Mouse (Mus musculus) MEL (cell line): ENCODE data around the gene Abcc1. TPM values are rescaled to one million over a fixed set of nuclear protein-coding genes. Genes with fewer than 3 reads are reported as not detected.

Experiments used
- DNase-seq: peaks from one replicate; pipeline ENCODE4 v3.0.0; 2011; ENCODE audit warnings: low read depth, low spot score
- H3K27ac ChIP-seq: 2 replicates; pipeline ENCODE4 v1.5.1; 2012; ENCODE audit warnings: low read depth, mild to moderate bottlenecking, control low read depth, low read length, moderate library complexity; ENCODE audit not compliant: control insufficient read depth
- H3K27me3 ChIP-seq, 2 experiments: fragments of 150-350 bp in 1 of 2; sonication (generic) in 1 of 2; 2 replicates each; pipeline ENCODE4 v1.6.1; 2012; ENCODE audit warnings: low read length in 2 of 2, mild to moderate bottlenecking in 2 of 2, improper control_type of control experiment in 1 of 2, moderate library complexity in 1 of 2; ENCODE audit not compliant: insufficient read depth in 2 of 2, control insufficient read depth in 1 of 2
- H3K36me3 ChIP-seq, 2 experiments: 2 replicates each; pipeline ENCODE4 v1.6.1; 2012 to 2014; ENCODE audit warnings: low read length in 2 of 2, improper control_type of control experiment in 1 of 2, inconsistent platforms in 1 of 2, mild to moderate bottlenecking in 1 of 2; ENCODE audit not compliant: insufficient read depth in 2 of 2, control insufficient read depth in 1 of 2
- H3K4me1 ChIP-seq, 2 experiments: fragments of 150-350 bp in 1 of 2; sonication (generic) in 1 of 2; 2 replicates each; pipeline ENCODE4 v1.6.1; 2012; ENCODE audit warnings: low read length in 2 of 2, improper control_type of control experiment in 1 of 2, mild to moderate bottlenecking in 1 of 2; ENCODE audit not compliant: insufficient read depth in 2 of 2, control insufficient read depth in 1 of 2
- H3K4me3 ChIP-seq, 2 experiments: fragments of 150-350 bp in 1 of 2; sonication (generic) in 1 of 2; 2 replicates each; pipeline ENCODE4 v1.5.1; 2012; ENCODE audit warnings: low read depth in 2 of 2, low read length in 2 of 2, mild to moderate bottlenecking in 2 of 2, moderate library complexity in 2 of 2, control low read depth in 1 of 2, improper control_type of control experiment in 1 of 2; ENCODE audit not compliant: control insufficient read depth in 1 of 2, insufficient read depth in 1 of 2
- H3K79me2 ChIP-seq: 2 replicates; pipeline ENCODE4 v1.6.1; 2012; ENCODE audit warnings: mild to moderate bottlenecking, low read length, moderate library complexity; ENCODE audit not compliant: control insufficient read depth, poor library complexity, insufficient read depth
- H3K9ac ChIP-seq: 2 replicates; pipeline ENCODE4 v1.6.1; 2012; ENCODE audit warnings: low read depth, mild to moderate bottlenecking, control low read depth, low read length, moderate library complexity; ENCODE audit not compliant: control insufficient read depth, poor library complexity, severe bottlenecking
- H3K9me3 ChIP-seq: fragments of 150-350 bp; sonication (generic); replicated peaks from 2 replicates; pipeline ENCODE4 v1.6.1; 2012; ENCODE audit warnings: mild to moderate bottlenecking, low read length, improper control_type of control experiment, moderate library complexity; ENCODE audit not compliant: insufficient read depth
- CHD1 ChIP-seq: IDR thresholded peaks from 2 replicates; pipeline ENCODE4 v1.6.1; 2012; ENCODE audit warnings: low read depth, mild to moderate bottlenecking, inconsistent platforms, low read length, improper control_type of control experiment
- CHD2 ChIP-seq: IDR thresholded peaks from 2 replicates; pipeline ENCODE4 v1.6.1; 2011; ENCODE audit warnings: low read length, improper control_type of control experiment
- EP300 ChIP-seq, 2 experiments: IDR thresholded peaks; 2 replicates each; pipeline ENCODE4 v1.6.1; 2011; ENCODE audit warnings: improper control_type of control experiment in 2 of 2, low read length in 2 of 2, low read depth in 1 of 2, mild to moderate bottlenecking in 1 of 2
- ETS1 ChIP-seq: IDR thresholded peaks from 2 replicates; pipeline ENCODE4 v1.6.1; 2012; ENCODE audit warnings: low read depth, mild to moderate bottlenecking, inconsistent platforms, low read length, improper control_type of control experiment, moderate library complexity
- JUND ChIP-seq: IDR thresholded peaks from 2 replicates; pipeline ENCODE4 v1.6.1; 2011; ENCODE audit warnings: low read depth, mild to moderate bottlenecking, improper control_type of control experiment, low read length
- KAT2A ChIP-seq: conservative IDR thresholded peaks from 2 replicates; pipeline ENCODE4 v1.6.1; 2012; ENCODE audit warnings: low read depth, low read length, improper control_type of control experiment, inconsistent platforms
- MAFK ChIP-seq: IDR thresholded peaks from 2 replicates; pipeline ENCODE4 v1.6.1; 2011; ENCODE audit warnings: low read depth, mild to moderate bottlenecking, low read length, improper control_type of control experiment, borderline replicate concordance
- MAX ChIP-seq: IDR thresholded peaks from 2 replicates; pipeline ENCODE4 v1.6.1; 2011; ENCODE audit warnings: low read length, improper control_type of control experiment
- MAZ ChIP-seq: IDR thresholded peaks from 2 replicates; pipeline ENCODE4 v1.6.1; 2012; ENCODE audit warnings: low read depth, mild to moderate bottlenecking, inconsistent platforms, low read length, improper control_type of control experiment
- MXI1 ChIP-seq: IDR thresholded peaks from 2 replicates; pipeline ENCODE4 v1.6.1; 2011; ENCODE audit warnings: mild to moderate bottlenecking, low read depth, low read length, improper control_type of control experiment
- MYB ChIP-seq: IDR thresholded peaks from 2 replicates; pipeline ENCODE4 v1.6.1; 2011; ENCODE audit warnings: mild to moderate bottlenecking, low read depth, low read length, improper control_type of control experiment
- MYC ChIP-seq: IDR thresholded peaks from 2 replicates; pipeline ENCODE4 v1.6.1; 2011; ENCODE audit warnings: low read depth, mild to moderate bottlenecking, low read length, improper control_type of control experiment, moderate library complexity
- NELFE ChIP-seq: IDR thresholded peaks from 2 replicates; pipeline ENCODE4 v1.6.1; 2011; ENCODE audit warnings: low read depth, low read length, improper control_type of control experiment
- NRF1 ChIP-seq: IDR thresholded peaks from 2 replicates; pipeline ENCODE4 v1.6.1; 2014; ENCODE audit warnings: low read depth, mild to moderate bottlenecking, inconsistent platforms, low read length, improper control_type of control experiment, moderate library complexity; ENCODE audit not compliant: poor library complexity, insufficient read depth, severe bottlenecking
- POLR2A ChIP-seq, 2 experiments: IDR thresholded peaks; 2 replicates each; pipeline ENCODE4 v1.6.1; 2011 to 2012; ENCODE audit warnings: low read length in 2 of 2, mild to moderate bottlenecking in 2 of 2, control low read depth in 1 of 2, improper control_type of control experiment in 1 of 2, low read depth in 1 of 2, moderate library complexity in 1 of 2; ENCODE audit not compliant: control insufficient read depth in 1 of 2, insufficient read depth in 1 of 2, poor library complexity in 1 of 2
- POLR2AphosphoS2 ChIP-seq: IDR thresholded peaks from 2 replicates; pipeline ENCODE4 v1.6.1; 2011; ENCODE audit warnings: low read length, improper control_type of control experiment
- TBP ChIP-seq: IDR thresholded peaks from 2 replicates; pipeline ENCODE4 v1.8.0; 2011; ENCODE audit warnings: low read depth, low read length, improper control_type of control experiment
- TCF12 ChIP-seq: IDR thresholded peaks from 2 replicates; pipeline ENCODE4 v1.6.1; 2014; ENCODE audit warnings: low read depth, mild to moderate bottlenecking, inconsistent platforms, low read length, improper control_type of control experiment, moderate library complexity
- USF1 ChIP-seq: IDR thresholded peaks from 2 replicates; pipeline ENCODE4 v1.6.1; 2014; ENCODE audit warnings: low read depth, mild to moderate bottlenecking, inconsistent platforms, low read length, improper control_type of control experiment, moderate library complexity
- ZC3H11A ChIP-seq: IDR thresholded peaks from 2 replicates; pipeline ENCODE4 v1.6.1; 2012; ENCODE audit warnings: low read depth, mild to moderate bottlenecking, inconsistent platforms, low read length, improper control_type of control experiment
- ZKSCAN1 ChIP-seq: IDR thresholded peaks from 2 replicates; pipeline ENCODE4 v1.6.1; 2012; ENCODE audit warnings: low read depth, mild to moderate bottlenecking, inconsistent platforms, low read length, improper control_type of control experiment, moderate library complexity
- ZMIZ1 ChIP-seq: IDR thresholded peaks from 2 replicates; pipeline ENCODE4 v1.6.1; 2012; ENCODE audit warnings: low read depth, mild to moderate bottlenecking, inconsistent platforms, low read length, improper control_type of control experiment, moderate library complexity
- polyA plus RNA-seq, 2 experiments: library from polyadenylated mRNA; stranded (reverse) in 1 of 2; unstranded in 1 of 2; fragments of >175 nt in 1 of 2; fragments of >200 nt in 1 of 2; gene quantifications; 2 replicates each; pipeline versions ENCODE4 v1.2.1 to v1.2.4; 2012; ENCODE audit warnings: low replicate concordance in 2 of 2, low read depth in 1 of 2; ENCODE audit not compliant: insufficient read length in 2 of 2, insufficient read depth in 1 of 2, missing spikeins in 1 of 2
- total RNA-seq: library from RNA; depleted of rRNA; stranded (reverse); fragments of 300-350 nt; gene quantifications from 2 replicates; pipeline ENCODE4 v1.2.3, GENCODE M21; 2012

The Abcc1 gene
- total and polyA plus RNA-seq, 3 experiments, result 31.5 to 39.8 (median 34.2) TPM

- no peak for TF ChIP-seq MAFK
- TF ChIP-seq POLR2AphosphoS2, result no peak
- no peak overlapping the region for H3K4me3 ChIP-seq
- peaks cover 0 to 5% of the 10 kb centered on the region in 2 experiments; a peak in 1 of 4 replicates for H3K36me3 ChIP-seq
- no peaks in the 10 kb centered on the region for H3K9me3 ChIP-seq
- H3K9ac ChIP-seq, result no peak overlapping the region
- no peaks in the 10 kb centered on the region for H3K4me1 ChIP-seq
- DNase-seq, result peak; percentile 17
- no peak overlapping the region for H3K27ac ChIP-seq
- no peaks in the 10 kb centered on the region for H3K27me3 ChIP-seq
- no peaks in the 10 kb centered on the region for H3K79me2 ChIP-seq
Observed at GRCm38 (mm10) chr16:14477510-14478300, 116.3 kb downstream of the Abcc1 start.

- Histone ChIP-seq H3K36me3 (no peaks in the 10 kb centered on the region), H3K4me3 (no peak overlapping the region), H3K79me2 (no peaks in the 10 kb centered on the region), H3K4me1 (no peaks in the 10 kb centered on the region), H3K9me3 (no peaks in the 10 kb centered on the region), H3K27me3 (no peaks in the 10 kb centered on the region), H3K27ac (no peak overlapping the region), H3K9ac (no peak overlapping the region)
- TF ChIP-seq JUND (no peak), ZC3H11A (no peak), MAX (no peak), TBP (no peak), ZKSCAN1 (no peak), KAT2A (no peak), NRF1 (no peak), TCF12 (no peak), NELFE (no peak), MYC (no peak), CHD1 (no peak), EP300 (IDR thresholded peaks at IDR 0.05; ENCODE audit: low read depth in 1 of 2, low read length in 2 of 2) (no peak), MYB (no peak), MXI1 (no peak), POLR2A (IDR thresholded peaks at IDR 0.05; ENCODE audit: control insufficient read depth in 1 of 2, insufficient read depth in 1 of 2, low read depth in 1 of 2, low read length in 2 of 2, poor library complexity in 1 of 2) (no peak), MAZ (no peak), USF1 (no peak), CHD2 (no peak), ZMIZ1 (no peak), ETS1 (no peak)
- no peak for DNase-seq
Observed at GRCm38 (mm10) chr16:14479641-14480040, 118.3 kb downstream of the Abcc1 start.
